Mouse (Mus musculus): Measurements from ENCODE around the gene Gpr137. TPM values are rescaled to one million over a fixed set of nuclear protein-coding genes. Genes with fewer than 3 reads are reported as not detected.
"Not testable (repeated sequence)": the region's sequence is repeated elsewhere in the genome, so short reads cannot be mapped to it uniquely, and the experiment has no call there.

Gpr137 gene
- polyA plus RNA-seq, 2 experiments, result 4.4 to 5.5 TPM

GRCm38 (mm10) chr19:6905498-6906159 lies 36.7 kb downstream of the Gpr137 start:
- H3K9ac ChIP-seq (replicated peaks), result no peak overlapping the region
- no peak overlapping the region for H3K4me2 ChIP-seq (ENCODE audit: low read depth)
- H3K27ac ChIP-seq, result no peak overlapping the region
- WGBS (ENCODE audit: insufficient replicate concordance), result 74% methylated on average over 11 of the region's 11 CpGs
- no peak for ATAC-seq (ENCODE audit: insufficient read depth)
- no peaks in the 10 kb centered on the region for H3K27me3 ChIP-seq (ENCODE audit: control insufficient read depth, insufficient read depth, low read length)
- H3K4me1 ChIP-seq (replicated peaks; ENCODE audit: control insufficient read depth in 2 of 2, insufficient read depth in 2 of 2, low read length in 1 of 2), result peaks cover 0 to 7% of the 10 kb centered on the region in 2 experiments; a peak in 2 of 4 replicates
- no peak overlapping the region for H3K4me3 ChIP-seq (ENCODE audit: insufficient read depth in 1 of 2, low read depth in 2 of 2, low read length in 2 of 2)
- DNase-seq (ENCODE audit: low read depth in 3 of 3, low spot score in 3 of 3), result no peak
- no peaks in the 10 kb centered on the region for H3K9me3 ChIP-seq (ENCODE audit: control insufficient read depth, low read length)
- TF ChIP-seq EP300 (IDR thresholded peaks at IDR 0.05; ENCODE audit: low read depth), result no peak
- H3K36me3 ChIP-seq (replicated peaks; ENCODE audit: control insufficient read depth, insufficient read depth, low read depth), result peaks cover 3% of the 10 kb centered on the region; the same call in 1 of the 2 replicates

- Histone ChIP-seq H3K9me3 (ENCODE audit: control insufficient read depth, low read length) (no peaks in the 10 kb centered on the region), H3K4me2 (ENCODE audit: low read depth) (no peak overlapping the region), H3K4me1 (replicated peaks; ENCODE audit: control insufficient read depth in 2 of 2, insufficient read depth in 2 of 2, low read length in 1 of 2) (peaks cover 0 to 7% of the 10 kb centered on the region in 2 experiments; a peak in 2 of 4 replicates), H3K36me3 (replicated peaks; ENCODE audit: control insufficient read depth, insufficient read depth, low read depth) (peaks cover 3% of the 10 kb centered on the region; the same call in 1 of the 2 replicates), H3K9ac (replicated peaks) (no peak overlapping the region), H3K27ac (no peak overlapping the region), H3K4me3 (ENCODE audit: insufficient read depth in 1 of 2, low read depth in 2 of 2, low read length in 2 of 2) (no peak overlapping the region), H3K27me3 (ENCODE audit: control insufficient read depth, insufficient read depth, low read length) (no peaks in the 10 kb centered on the region)
- TF ChIP-seq CTCF (IDR thresholded peaks at IDR 0.05; ENCODE audit: low read depth) (no peak), EP300 (IDR thresholded peaks at IDR 0.05; ENCODE audit: low read depth) (no peak)
- ATAC-seq (ENCODE audit: insufficient read depth) (no peak), DNase-seq (ENCODE audit: low read depth in 3 of 3, low spot score in 3 of 3) (no peak)
- 60% methylated on average over 2 of the region's 2 CpGs for WGBS (ENCODE audit: insufficient replicate concordance)
These were observed 37.4 kb downstream of the Gpr137 start for GRCm38 (mm10) chr19:6904846-6905245.

GRCm38 (mm10) chr19:6903031-6903430 lies 39.2 kb downstream of the Gpr137 start:
- H3K4me3 ChIP-seq (ENCODE audit: insufficient read depth in 1 of 2, low read depth in 2 of 2, low read length in 2 of 2), result no peak overlapping the region
- no peak for DNase-seq (ENCODE audit: low read depth in 3 of 3, low spot score in 3 of 3)
- ATAC-seq (ENCODE audit: insufficient read depth), result no peak
- H3K4me1 ChIP-seq (replicated peaks; ENCODE audit: control insufficient read depth in 2 of 2, insufficient read depth in 2 of 2, low read length in 1 of 2), result peaks cover 0 to under 1% of the 10 kb centered on the region in 2 experiments; a peak in 2 of 4 replicates
- no peak overlapping the region for H3K4me2 ChIP-seq (ENCODE audit: low read depth)
- TF ChIP-seq EP300 (IDR thresholded peaks at IDR 0.05; ENCODE audit: low read depth) (no peak), CTCF (IDR thresholded peaks at IDR 0.05; ENCODE audit: low read depth) (no peak)
- H3K9ac ChIP-seq (replicated peaks), result no peak overlapping the region
- 85% methylated on average over 1 of the region's 1 CpGs for WGBS (ENCODE audit: insufficient replicate concordance)
- no peaks in the 10 kb centered on the region for H3K27me3 ChIP-seq (ENCODE audit: control insufficient read depth, insufficient read depth, low read length)
- H3K36me3 ChIP-seq (replicated peaks; ENCODE audit: control insufficient read depth, insufficient read depth, low read depth), result peaks cover 3% of the 10 kb centered on the region; the same call in 1 of the 2 replicates
- H3K27ac ChIP-seq, result no peak overlapping the region
- H3K9me3 ChIP-seq (ENCODE audit: control insufficient read depth, low read length), result no peaks in the 10 kb centered on the region

- TF ChIP-seq EP300 (IDR thresholded peaks at IDR 0.05; ENCODE audit: low read depth), result no peak
- TF ChIP-seq CTCF (IDR thresholded peaks at IDR 0.05; ENCODE audit: low read depth), result no peak
- Histone ChIP-seq H3K4me3 (ENCODE audit: insufficient read depth in 1 of 2, low read depth in 2 of 2, low read length in 2 of 2) (no peak overlapping the region), H3K4me1 (replicated peaks; ENCODE audit: control insufficient read depth in 2 of 2, insufficient read depth in 2 of 2, low read length in 1 of 2) (no peaks in the 10 kb centered on the region), H3K4me2 (ENCODE audit: low read depth) (no peak overlapping the region), H3K9ac (replicated peaks) (no peak overlapping the region), H3K36me3 (replicated peaks; ENCODE audit: control insufficient read depth, insufficient read depth, low read depth) (no peaks in the 10 kb centered on the region), H3K27me3 (ENCODE audit: control insufficient read depth, insufficient read depth, low read length) (no peaks in the 10 kb centered on the region), H3K9me3 (ENCODE audit: control insufficient read depth, low read length) (no peaks in the 10 kb centered on the region), H3K27ac (no peak overlapping the region)
- DNase-seq (ENCODE audit: low read depth in 3 of 3, low spot score in 3 of 3) (no peak), ATAC-seq (ENCODE audit: insufficient read depth) (no peak)
- WGBS (ENCODE audit: insufficient replicate concordance), result 64% methylated on average over 4 of the region's 4 CpGs
These were observed 42.6 kb downstream of the Gpr137 start for GRCm38 (mm10) chr19:6899641-6900040.

- H3K36me3 ChIP-seq (replicated peaks; ENCODE audit: control insufficient read depth, insufficient read depth, low read depth); DNase-seq (ENCODE audit: low read depth in 3 of 3, low spot score in 3 of 3); H3K9ac ChIP-seq (replicated peaks); H3K4me2 ChIP-seq (ENCODE audit: low read depth); H3K4me1 ChIP-seq (replicated peaks; ENCODE audit: control insufficient read depth in 2 of 2, insufficient read depth in 2 of 2, low read length in 1 of 2); H3K27ac ChIP-seq; H3K9me3 ChIP-seq (ENCODE audit: control insufficient read depth, low read length); H3K4me3 ChIP-seq (ENCODE audit: insufficient read depth in 1 of 2, low read depth in 2 of 2, low read length in 2 of 2); H3K27me3 ChIP-seq (ENCODE audit: control insufficient read depth, insufficient read depth, low read length); ATAC-seq (ENCODE audit: insufficient read depth): not testable (repeated sequence)
- WGBS (ENCODE audit: insufficient replicate concordance), result 65% methylated on average over 18 of the region's 18 CpGs
These were observed 46.5 kb downstream of the Gpr137 start for GRCm38 (mm10) chr19:6895608-6896305.

Data from liver, embryonic 14.5 days (tissue).